In the genomic region with DNA sequence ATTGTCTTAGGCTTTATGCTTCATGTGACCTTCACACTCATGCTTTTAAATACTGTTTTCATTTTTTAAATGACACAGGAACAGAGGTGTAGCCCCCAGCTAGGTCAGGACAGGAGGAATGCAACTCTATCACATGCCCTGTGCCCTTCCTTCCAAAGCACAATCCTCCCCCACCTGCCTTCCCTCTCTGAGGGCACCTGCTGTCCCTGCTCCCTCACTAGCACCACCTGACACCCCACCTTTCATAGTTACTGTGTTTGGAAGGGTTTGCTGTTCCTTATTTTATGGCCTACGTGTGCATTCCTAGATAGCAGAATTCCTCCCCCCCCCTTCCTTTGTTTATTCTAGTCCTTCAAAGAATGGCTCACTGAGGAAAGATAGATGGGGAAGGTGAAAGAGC, we compare ENCODE assay signal across 17 mouse cellular contexts.
"Had no signal": no experiment of that assay in that cellular context is flagged by ENCODE, and none has a peak within 500 bp of the region (broad histone marks: within the 10 kb centered on the region; RNA-seq: fewer than 3 reads in every experiment).

No protein-coding gene starts in this region.

- H3K27ac ChIP-seq: liver, embryonic 14.5 days; midbrain, embryonic 10.5 days; midbrain, embryonic 12.5 days; neural tube, embryonic 13.5 days; neural tube, embryonic 15.5 days; stomach, embryonic 15.5 days; stomach, postnatal 0 days had no signal

- ATAC-seq: midbrain, embryonic 16.5 days had no signal

- H3K9ac ChIP-seq: liver, embryonic 14.5 days; lung, embryonic 14.5 days; midbrain, embryonic 12.5 days; neural tube, embryonic 13.5 days; neural tube, embryonic 15.5 days; stomach, embryonic 15.5 days had no signal

- H3K4me2 ChIP-seq: lung, embryonic 14.5 days; midbrain, embryonic 12.5 days; neural tube, embryonic 13.5 days; neural tube, embryonic 15.5 days; stomach, embryonic 15.5 days had no signal

- H3K36me3 ChIP-seq: midbrain, embryonic 12.5 days; neural tube, embryonic 13.5 days had no signal

- H3K4me3 ChIP-seq: midbrain, embryonic 10.5 days; midbrain, embryonic 12.5 days; myocyte; neural tube, embryonic 13.5 days; neural tube, embryonic 15.5 days; stomach, embryonic 15.5 days had no signal

- H3K27me3 ChIP-seq: midbrain, embryonic 12.5 days; neural tube, embryonic 13.5 days; neural tube, embryonic 15.5 days; stomach, embryonic 15.5 days had no signal

- H3K9me3 ChIP-seq: midbrain, embryonic 10.5 days; midbrain, embryonic 12.5 days; neural tube, embryonic 15.5 days; stomach, embryonic 15.5 days had no signal

- DNase-seq: lung, adult 18-20 months; lung, embryonic 14.5 days; lung, postnatal 4 days; midbrain, embryonic 14.5 days; right cerebral cortex, postnatal 14 days; thymus, adult 2 months; thymus, postnatal 25 days; thymus, postnatal 4 days had no signal
